Comparison of ENCODE assay signal across 8 mouse cellular contexts in genomic region chr12:102705216-102705871, GRCm38 (mm10). TPM values are rescaled to one million over a fixed set of nuclear protein-coding genes. Genes with fewer than 3 reads are reported as not detected.
A peak's percentile ranks its signal among the peaks of the same experiment; 100 is the strongest.
DNase-seq lines count a peak whose midpoint lies in the region; ATAC-seq lines count a peak whose summit lies in the region.

No protein-coding gene starts in this region.

- peak; percentile 89 for DNase-seq in ZHBTc4 (ENCODE audit: low read depth, low spot score)
- peak; percentile 72 to 78 for DNase-seq in gastrocnemius, adult 8-10 months (ENCODE audit: low spot score in 2 of 2)
- DNase-seq in induced T-regulatory cell, adult 2 months (ENCODE audit: low read depth): peak; percentile 93
- peak; percentile 75 to 92 for DNase-seq in left cerebral cortex, adult 9 months (ENCODE audit: low spot score in 2 of 2)
- peak; percentile 87 to 88 for DNase-seq in right cerebral cortex, adult 2 months (ENCODE audit: low spot score in 2 of 2)
- DNase-seq in urinary bladder, postnatal 10 days (ENCODE audit: low spot score): peak; percentile 76

- ATAC-seq in common myeloid progenitor, adult 5-6 weeks (replicated peaks; ENCODE audit: low read depth, poor library complexity, severe bottlenecking): peak; percentile 73

- no peaks in the 10 kb centered on the region for H3K36me3 ChIP-seq in megakaryocyte, embryonic 14.5 days (replicated peaks; ENCODE audit: low read length)

- no peaks in the 10 kb centered on the region for H3K9me3 ChIP-seq in megakaryocyte, embryonic 14.5 days

- H3K4me3 ChIP-seq in megakaryocyte, embryonic 14.5 days (replicated peaks): peak overlapping the region; percentile 94

- peaks cover 1% of the 10 kb centered on the region for H3K27me3 ChIP-seq in megakaryocyte, embryonic 14.5 days (replicated peaks)

- peaks cover 59% of the 10 kb centered on the region for H3K4me1 ChIP-seq in megakaryocyte, embryonic 14.5 days

RNA-seq across cellular contexts. Expression of gene Itpk1, which starts 0.6 kb away (rescaled TPM):
- total RNA-seq in common myeloid progenitor, adult 5-6 weeks (2017): 9.4 and 12.0 TPM in 2 replicates
- total RNA-seq in gastrocnemius, adult 8-10 months (2022): 10 to 100 TPM in 1 of 4 experiments, 1 to 10 TPM in 3; 5.7 to 10.4 (median 8.2) TPM
- 15.7 and 19.2 TPM in 2 replicates for polyA plus RNA-seq in megakaryocyte, embryonic 14.5 days (2012; ENCODE audit: insufficient read depth, low replicate concordance)

RNA-seq across cellular contexts. Expression of gene Moap1, which starts 38.1 kb away (rescaled TPM):
- 5.5 and 11.6 TPM in 2 replicates for total RNA-seq in common myeloid progenitor, adult 5-6 weeks (2017)
- 1 to 10 TPM; 3.8 to 4.7 (median 4.2) TPM for total RNA-seq in gastrocnemius, adult 8-10 months (2022)
- polyA plus RNA-seq in megakaryocyte, embryonic 14.5 days (2012; ENCODE audit: insufficient read depth, low replicate concordance): 3.3 TPM in 1 of 2 replicates, not detected in the other

RNA-seq across cellular contexts. Expression of gene Tmem251, which starts 38.2 kb away (rescaled TPM):
- total RNA-seq in common myeloid progenitor, adult 5-6 weeks (2017): 11.3 and 11.9 TPM in 2 replicates
- 1 to 10 TPM; 2.3 to 4.2 (median 2.5) TPM for total RNA-seq in gastrocnemius, adult 8-10 months (2022)
- 1.2 and 2.4 TPM in 2 replicates for polyA plus RNA-seq in megakaryocyte, embryonic 14.5 days (2012; ENCODE audit: insufficient read depth, low replicate concordance)

RNA-seq across cellular contexts. Expression of gene Gm28051, which starts 52.2 kb away (rescaled TPM):
- total RNA-seq in common myeloid progenitor, adult 5-6 weeks (2017): not detected in 2 replicates
- total RNA-seq in gastrocnemius, adult 8-10 months (2022): not detected
- polyA plus RNA-seq in megakaryocyte, embryonic 14.5 days (2012; ENCODE audit: insufficient read depth, low replicate concordance): not detected in 2 replicates

RNA-seq across cellular contexts. Expression of gene Gon7, which starts 52.3 kb away (rescaled TPM):
- 16.2 and 26.6 TPM in 2 replicates for total RNA-seq in common myeloid progenitor, adult 5-6 weeks (2017)
- 10 to 100 TPM; 10.3 to 12.0 (median 10.9) TPM for total RNA-seq in gastrocnemius, adult 8-10 months (2022)
- 10.4 TPM in 1 of 2 replicates, not detected in the other for polyA plus RNA-seq in megakaryocyte, embryonic 14.5 days (2012; ENCODE audit: insufficient read depth, low replicate concordance)

Comparison
In these comparisons a context has a peak if more than half of its experiments do, and no peak if none do; other contexts are left out.
1. Peak in every context shown above with its lines: DNase-seq, ATAC-seq and H3K4me3 ChIP-seq.